Mouse (Mus musculus): ENCODE results near the gene Pkn1. TPM values are rescaled to one million over a fixed set of nuclear protein-coding genes. Genes with fewer than 3 reads are reported as not detected.

Gene Pkn1
- total RNA-seq, 2 experiments from 2014 or later, result 124 to 126 TPM

DNA sequence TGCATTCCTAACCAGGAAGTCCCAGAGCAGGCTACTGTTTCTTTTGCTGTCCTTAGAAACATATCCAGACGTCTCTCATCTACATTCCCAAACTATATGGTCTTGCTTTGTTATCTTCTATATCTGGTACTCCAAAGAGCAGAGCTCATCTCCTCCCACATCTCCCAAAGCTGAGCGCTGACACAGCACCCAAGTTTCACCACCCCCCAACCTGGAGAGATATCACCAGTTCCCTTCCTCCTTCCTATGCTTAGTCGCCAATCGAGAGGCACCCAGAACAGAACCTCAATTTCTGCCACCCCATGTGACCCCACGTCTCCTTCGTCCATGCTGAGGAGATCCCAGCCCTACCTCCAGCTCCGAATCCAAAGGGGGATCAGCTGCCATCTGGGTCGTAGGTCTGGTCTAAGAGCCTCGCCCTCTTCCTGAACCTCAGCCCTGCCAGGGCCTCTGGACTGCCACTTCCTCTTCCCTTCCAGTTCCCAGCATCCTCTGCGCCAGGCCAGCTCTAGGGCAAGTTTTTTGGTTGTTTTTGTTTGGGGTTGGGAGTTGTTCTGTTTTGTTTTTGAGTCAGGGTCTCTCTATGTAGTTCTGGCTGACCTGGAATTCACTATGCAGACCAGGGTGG, 5.3 kb downstream of the Pkn1 start:
- no peak for DNase-seq (ENCODE audit: low spot score in 2 of 2)

- no peak for DNase-seq (ENCODE audit: low spot score in 2 of 2)
Measured at GRCm38 (mm10) chr8:83689264-83689663, 9.7 kb downstream of the Pkn1 start.

DNA sequence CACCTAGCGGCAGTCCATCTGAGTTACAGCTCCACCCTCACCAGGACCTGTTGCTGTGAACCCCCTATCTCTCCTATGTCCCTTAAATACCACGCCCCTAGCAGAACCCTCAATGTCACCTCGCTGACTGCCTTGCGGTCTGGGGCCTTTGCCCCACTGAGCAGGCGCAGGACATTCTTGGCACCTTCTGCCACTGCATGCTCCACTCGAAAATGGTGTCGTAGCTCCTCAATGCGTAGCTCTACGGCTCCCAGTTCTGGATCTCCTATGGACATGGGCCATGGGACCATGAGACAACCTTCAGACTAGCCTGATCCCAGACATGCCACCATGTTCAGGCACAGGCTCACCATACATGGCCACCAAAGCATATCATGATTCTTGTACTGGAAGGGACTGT, 14.5 kb downstream of the Pkn1 start:
- DNase-seq (ENCODE audit: low spot score in 2 of 2), result no peak

DNA sequence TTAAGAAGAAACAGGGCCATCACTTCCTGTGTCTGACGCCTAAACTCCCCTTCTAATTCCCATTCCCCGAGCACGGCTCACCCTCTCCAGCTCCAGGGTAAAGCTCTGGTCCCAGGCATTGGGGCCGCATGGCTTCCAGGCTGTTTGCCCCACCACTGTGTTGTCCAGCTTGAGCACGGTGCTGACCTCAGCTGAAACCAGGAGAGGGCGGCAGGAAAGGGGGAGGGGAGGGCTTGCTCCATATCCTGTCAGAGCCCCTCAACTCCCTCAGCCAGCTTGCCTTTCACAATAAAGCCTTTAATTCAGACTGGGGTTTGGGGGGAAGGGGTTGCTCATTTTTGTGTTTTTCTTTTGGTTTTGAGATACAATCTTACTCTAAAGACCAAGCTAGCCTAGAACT, 17.9 kb downstream of the Pkn1 start:
- no peak for DNase-seq (ENCODE audit: low spot score in 2 of 2)

- DNase-seq (ENCODE audit: low spot score in 2 of 2), result no peak
Measured at GRCm38 (mm10) chr8:83680603-83681002, 18.4 kb downstream of the Pkn1 start.

- no peak for DNase-seq (ENCODE audit: low spot score in 2 of 2)
Measured at GRCm38 (mm10) chr8:83679866-83680265, 19.1 kb downstream of the Pkn1 start.

DNA sequence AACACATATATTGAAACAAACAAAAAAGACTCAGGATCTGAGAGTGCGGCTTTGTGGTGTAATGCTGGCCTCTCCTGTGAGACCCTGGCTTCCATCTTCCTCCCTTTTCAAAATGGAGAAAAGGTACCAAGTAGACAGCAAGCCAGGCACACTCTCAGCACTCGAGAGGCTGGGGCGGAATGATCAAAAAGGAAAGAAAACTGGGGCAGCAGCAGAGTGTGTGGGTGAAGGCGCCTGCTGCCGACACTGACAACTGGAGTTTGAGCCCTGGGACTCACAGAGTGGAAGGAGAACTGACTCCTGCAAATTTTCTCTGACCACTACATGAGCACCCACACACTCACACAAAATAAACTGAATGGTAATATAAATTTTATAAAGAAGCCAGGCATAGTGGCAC, 24.5 kb downstream of the Pkn1 start:
- no peak for DNase-seq (ENCODE audit: low spot score in 2 of 2)

- DNase-seq (ENCODE audit: low spot score in 2 of 2), result peak in 1 of 2 experiments; percentile 1
Measured at GRCm38 (mm10) chr8:83672936-83673335, 26.0 kb downstream of the Pkn1 start.

GRCm38 (mm10) chr8:83669013-83669412, 30.0 kb downstream of the Pkn1 start:
- no peak for DNase-seq (ENCODE audit: low spot score in 2 of 2)

DNA sequence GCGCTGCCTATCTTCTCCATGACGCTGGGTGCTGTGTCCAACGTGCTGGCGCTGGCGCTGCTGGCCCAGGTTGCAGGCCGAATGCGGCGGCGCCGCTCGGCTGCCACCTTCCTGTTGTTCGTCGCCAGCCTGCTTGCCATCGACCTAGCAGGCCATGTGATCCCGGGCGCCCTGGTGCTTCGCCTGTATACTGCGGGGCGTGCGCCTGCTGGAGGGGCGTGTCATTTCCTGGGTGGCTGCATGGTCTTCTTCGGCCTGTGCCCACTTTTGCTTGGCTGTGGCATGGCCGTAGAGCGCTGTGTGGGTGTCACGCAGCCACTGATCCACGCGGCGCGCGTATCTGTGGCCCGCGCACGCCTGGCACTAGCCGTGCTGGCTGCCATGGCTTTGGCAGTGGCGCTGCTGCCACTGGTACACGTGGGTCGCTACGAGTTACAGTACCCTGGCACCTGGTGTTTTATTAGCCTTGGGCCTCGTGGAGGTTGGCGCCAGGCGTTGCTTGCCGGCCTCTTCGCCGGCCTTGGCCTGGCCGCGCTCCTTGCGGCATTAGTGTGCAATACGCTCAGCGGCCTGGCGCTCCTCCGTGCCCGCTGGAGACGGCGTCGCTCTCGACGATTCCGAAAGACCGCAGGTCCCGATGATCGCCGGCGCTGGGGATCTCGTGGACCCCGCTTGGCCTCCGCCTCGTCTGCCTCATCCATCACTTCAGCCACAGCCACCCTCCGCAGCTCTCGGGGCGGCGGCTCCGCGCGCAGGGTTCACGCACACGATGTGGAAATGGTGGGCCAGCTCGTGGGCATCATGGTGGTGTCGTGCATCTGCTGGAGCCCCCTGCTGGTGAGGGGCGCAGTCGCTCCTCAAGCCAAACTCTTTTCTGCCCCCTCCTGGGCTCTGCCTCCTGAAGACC, 30.7 kb downstream of the Pkn1 start:
- peak in 1 of 2 experiments; percentile 52 for DNase-seq (ENCODE audit: low spot score in 2 of 2)

- no peak for DNase-seq (ENCODE audit: low spot score in 2 of 2)
Measured at GRCm38 (mm10) chr8:83667526-83667925, 31.5 kb downstream of the Pkn1 start.

DNA sequence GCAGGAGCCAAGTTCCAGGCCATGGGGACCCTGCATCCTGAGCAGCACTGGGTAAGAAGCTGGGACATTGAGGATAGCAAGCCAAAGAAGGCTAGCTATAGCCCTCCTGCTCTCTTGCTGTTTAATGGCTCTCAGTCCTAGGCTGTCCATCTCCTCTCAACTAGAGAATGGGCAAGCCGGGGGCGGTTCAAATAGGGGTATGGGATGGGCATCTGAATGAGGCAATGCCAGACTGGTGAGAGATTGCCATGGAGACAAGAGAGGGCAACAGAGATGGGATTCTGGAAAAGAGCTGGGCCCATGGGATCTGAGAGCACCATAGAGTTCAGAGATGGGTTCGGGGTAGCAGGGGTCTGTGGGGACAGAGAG, 32.1 kb downstream of the Pkn1 start:
- DNase-seq (ENCODE audit: low spot score in 2 of 2), result no peak

DNA sequence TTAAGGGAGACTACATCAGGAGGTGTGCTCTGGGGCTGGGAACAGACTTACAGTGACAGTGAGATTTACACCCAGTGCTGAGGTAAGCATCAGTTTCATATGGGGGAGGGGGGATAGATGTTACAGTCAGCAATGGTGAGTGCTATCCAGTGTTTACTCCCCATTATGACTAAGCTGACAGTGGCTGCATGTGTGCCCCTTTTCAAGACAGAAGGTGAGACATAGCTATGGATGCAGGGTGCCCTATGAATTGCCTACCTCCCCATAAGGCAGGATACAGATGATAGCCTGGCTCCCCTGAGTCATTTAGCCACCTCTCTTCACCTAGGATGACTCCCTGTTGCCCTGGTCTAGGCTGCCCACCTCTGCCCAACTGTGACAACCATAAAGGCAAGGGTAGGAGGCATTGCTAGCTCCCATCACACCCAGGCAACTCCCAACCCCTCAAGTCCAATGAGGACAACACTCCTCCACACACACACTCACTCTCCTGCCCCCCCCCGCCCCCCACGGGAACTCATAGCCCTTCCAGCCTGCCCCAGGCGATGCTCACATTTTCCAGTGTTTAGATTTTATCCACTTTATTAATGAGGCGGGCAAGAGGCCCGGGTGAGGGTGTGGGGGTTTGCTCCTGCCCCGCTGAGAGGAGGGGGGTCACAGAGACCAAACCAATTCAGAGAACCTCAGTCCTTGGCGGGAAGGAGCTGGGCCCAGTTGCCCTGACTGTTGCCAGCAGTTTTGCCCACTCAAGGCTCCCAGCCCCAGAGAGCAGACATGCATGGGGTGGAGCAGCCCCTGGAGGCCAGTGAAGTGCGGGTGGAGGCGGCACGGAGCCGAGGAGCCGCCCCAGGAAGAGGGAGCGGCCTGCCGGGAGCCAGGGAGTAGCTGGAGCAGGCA, 32.8 kb downstream of the Pkn1 start, which contains the start of gene Ptger1:
Gene Ptger1 (plus strand): TSS at position 710 of the 897 bp plus-strand sequence.
- peak in 1 of 2 experiments; percentile 51 for DNase-seq (ENCODE audit: low spot score in 2 of 2)

DNA sequence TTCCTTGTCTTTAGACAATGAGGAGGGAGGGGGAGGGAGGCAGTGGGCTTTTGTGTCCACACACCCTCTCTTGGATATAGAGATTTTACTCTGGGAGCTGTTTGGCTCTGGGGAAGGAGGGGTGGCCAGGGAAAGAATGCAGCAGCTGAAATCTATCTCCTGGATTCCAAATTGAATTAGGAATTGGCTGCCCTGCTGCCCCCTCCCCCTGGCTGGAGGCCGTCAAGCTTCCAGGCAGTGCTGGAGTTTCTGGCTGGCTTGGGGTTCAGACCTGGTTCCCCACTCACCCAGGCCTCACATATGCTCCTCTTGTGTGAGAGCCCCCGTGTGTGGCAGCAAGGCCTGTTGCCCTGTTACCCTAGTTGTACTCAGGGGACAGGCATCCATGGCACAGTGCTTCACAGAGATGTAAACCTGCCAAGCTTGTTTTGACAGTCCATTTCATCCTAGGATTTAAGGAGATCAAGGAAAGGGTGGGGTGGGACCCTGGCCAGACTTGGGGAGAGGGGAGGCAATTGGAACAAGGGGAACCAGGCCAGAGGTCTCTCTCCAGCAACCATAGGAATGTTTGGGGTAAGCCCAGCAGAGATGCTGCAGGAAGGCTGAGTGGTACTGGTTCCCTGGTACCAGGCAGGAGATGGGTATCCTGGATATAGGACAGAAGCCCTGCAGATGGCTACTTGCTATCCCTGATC, 33.9 kb downstream of the Pkn1 start:
- DNase-seq (ENCODE audit: low spot score in 2 of 2), result no peak

DNA sequence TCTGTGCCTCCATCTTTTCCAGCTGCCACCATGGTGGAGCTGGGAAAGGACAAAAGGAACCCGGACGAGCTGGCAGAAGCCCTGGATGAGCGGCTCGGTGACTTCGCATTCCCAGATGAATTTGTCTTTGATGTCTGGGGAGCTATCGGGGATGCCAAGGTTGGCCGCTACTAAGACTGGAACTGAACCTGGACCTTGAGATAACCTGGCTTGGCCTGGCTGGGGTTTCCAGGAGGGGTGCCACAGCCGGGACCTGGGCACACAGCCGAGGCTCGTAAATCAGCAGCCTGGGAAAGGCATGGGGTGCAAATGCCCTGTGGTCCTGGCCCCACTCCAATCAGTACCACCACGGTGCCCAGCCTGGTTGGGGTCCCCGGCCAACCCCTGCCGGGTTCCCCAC, 34.9 kb downstream of the Pkn1 start:
- no peak for DNase-seq (ENCODE audit: low spot score in 2 of 2)

DNA sequence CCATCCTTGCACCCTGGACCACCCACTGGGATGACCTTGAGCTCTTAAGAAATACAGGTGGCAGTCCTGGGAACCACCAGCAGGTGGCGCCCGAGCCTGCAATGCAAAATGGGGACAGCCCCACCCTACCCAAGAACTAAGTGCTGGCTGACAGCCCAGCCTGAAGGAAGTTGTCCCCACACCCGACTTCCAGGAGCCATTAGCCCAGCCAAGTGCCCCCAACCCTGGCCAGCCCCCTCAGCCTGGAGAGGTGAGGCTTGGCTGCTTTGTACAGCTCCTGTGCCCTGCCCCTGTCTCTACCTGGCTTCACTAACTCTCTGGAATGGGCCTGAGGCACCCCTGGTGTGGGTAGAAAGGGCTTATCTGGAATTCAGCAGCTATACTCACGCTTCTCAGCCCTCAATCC, 36.6 kb downstream of the Pkn1 start:
- peak; percentile 86 to 90 for DNase-seq (ENCODE audit: low spot score in 2 of 2)

- no peak for DNase-seq (ENCODE audit: low spot score in 2 of 2)
Measured at GRCm38 (mm10) chr8:83660995-83661680, 37.8 kb downstream of the Pkn1 start.

GRCm38 (mm10) chr8:83660545-83660944, 38.4 kb downstream of the Pkn1 start:
- DNase-seq (ENCODE audit: low spot score in 2 of 2), result no peak

GRCm38 (mm10) chr8:83656484-83657246, 42.3 kb downstream of the Pkn1 start:
- DNase-seq (ENCODE audit: low spot score in 2 of 2), result no peak
